Mouse (Mus musculus) heart, postnatal 25 days (tissue): ENCODE results near the gene Atr. TPM values are rescaled to one million over a fixed set of nuclear protein-coding genes. Genes with fewer than 3 reads are reported as not detected.
A peak's percentile ranks its signal among the peaks of the same experiment; 100 is the strongest.
"Not testable (repeated sequence)": the region's sequence is repeated elsewhere in the genome, so short reads cannot be mapped to it uniquely, and the experiment has no call there.

Experiments used
- DNase-seq: peaks from one replicate; pipeline ENCODE4 v3.0.0; 2022; ENCODE audit warnings: low spot score
- intact Hi-C: fragments of 180-260 bp; cut with DNase I; formaldehyde crosslinking; loops from one replicate; pipeline ENCODE4 v1.15.1; 2025
- total RNA-seq, 2 experiments: library from RNA; stranded (reverse); gene quantifications; 2 replicates each; pipeline ENCODE4 v1.2.3; 2021

The Atr gene
- total RNA-seq, 2 experiments from 2014 or later, result 7.0 to 7.2 TPM

DNA sequence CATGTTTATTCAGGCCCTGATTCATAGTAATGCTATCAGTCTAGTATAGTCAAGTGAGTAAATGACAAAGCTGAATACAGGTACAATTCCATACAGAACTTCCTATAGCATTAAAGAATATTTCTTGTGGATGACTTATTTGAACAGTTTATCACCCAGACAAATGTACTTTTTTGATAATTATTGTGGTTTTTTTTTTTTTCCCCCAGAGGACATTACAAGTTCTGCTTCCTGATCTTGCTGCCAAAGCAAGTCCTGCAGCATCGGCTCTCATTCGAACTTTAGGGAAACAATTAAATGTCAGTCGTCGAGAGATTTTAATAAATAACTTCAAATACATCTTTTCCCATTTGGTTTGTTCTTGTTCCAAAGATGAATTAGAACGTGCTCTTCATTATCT lies 20.8 kb downstream of the Atr start:
- intact Hi-C loops, result no loop called here
- DNase-seq, result no peak

GRCm38 (mm10) chr9:95882751-95883150 lies 25.4 kb downstream of the Atr start:
- intact Hi-C loops, result no loop called here
- no peak for DNase-seq

GRCm38 (mm10) chr9:95897392-95897791 lies 40.0 kb downstream of the Atr start:
- intact Hi-C loops, result no loop called here
- DNase-seq, result no peak

DNA sequence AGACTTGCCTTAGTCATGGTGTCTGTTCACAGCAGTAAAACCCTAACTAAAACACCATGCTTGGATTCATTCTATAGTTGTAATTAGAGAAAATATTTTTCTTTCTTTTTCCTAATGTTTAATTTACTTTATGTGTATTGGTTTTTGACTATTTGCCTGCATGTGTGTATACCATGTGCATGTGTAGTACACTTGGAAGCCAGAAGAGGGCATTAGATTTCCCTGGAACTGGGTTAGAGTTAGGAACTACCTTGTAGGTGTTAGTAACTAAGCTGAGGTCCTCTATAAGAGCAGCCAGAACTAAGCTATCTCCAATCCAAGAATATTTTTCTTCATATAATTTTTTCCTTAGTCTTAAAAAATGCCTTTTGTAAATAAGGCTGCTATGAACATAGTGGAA lies 75.5 kb downstream of the Atr start:
- DNase-seq, result no peak
- intact Hi-C loops, result no loop called here

DNA sequence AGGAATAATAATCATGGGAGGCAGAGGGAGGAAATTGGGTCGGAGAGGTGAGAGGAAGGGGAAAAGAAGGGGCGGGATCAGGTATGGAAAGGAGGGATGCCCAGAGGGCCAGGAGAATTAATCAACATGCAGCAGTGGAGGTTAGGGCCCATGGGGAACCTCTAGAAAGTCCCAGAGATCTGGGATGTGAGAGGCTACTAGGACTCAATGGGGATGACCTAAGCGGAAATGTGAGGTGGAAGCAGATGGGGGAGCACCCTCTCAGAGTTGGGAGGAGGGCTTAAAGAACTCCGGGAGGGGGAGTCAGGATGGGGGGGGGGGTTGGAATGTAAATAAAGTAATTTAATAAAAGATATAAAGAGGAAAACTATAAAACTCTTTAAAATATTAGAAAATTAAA lies 96.3 kb downstream of the Atr start:
- DNase-seq, result no peak
- intact Hi-C loops, result loop anchor here (2.0 kb wide), 1 partner anchor 97 kb away; the partner anchor contains the start of gene Atr

- no peak for DNase-seq
- intact Hi-C loops, result loop anchor here (2.0 kb wide), 1 partner anchor 97 kb away; the partner anchor contains the start of gene Atr
These were observed 96.8 kb downstream of the Atr start for GRCm38 (mm10) chr9:95954226-95954584.

DNA sequence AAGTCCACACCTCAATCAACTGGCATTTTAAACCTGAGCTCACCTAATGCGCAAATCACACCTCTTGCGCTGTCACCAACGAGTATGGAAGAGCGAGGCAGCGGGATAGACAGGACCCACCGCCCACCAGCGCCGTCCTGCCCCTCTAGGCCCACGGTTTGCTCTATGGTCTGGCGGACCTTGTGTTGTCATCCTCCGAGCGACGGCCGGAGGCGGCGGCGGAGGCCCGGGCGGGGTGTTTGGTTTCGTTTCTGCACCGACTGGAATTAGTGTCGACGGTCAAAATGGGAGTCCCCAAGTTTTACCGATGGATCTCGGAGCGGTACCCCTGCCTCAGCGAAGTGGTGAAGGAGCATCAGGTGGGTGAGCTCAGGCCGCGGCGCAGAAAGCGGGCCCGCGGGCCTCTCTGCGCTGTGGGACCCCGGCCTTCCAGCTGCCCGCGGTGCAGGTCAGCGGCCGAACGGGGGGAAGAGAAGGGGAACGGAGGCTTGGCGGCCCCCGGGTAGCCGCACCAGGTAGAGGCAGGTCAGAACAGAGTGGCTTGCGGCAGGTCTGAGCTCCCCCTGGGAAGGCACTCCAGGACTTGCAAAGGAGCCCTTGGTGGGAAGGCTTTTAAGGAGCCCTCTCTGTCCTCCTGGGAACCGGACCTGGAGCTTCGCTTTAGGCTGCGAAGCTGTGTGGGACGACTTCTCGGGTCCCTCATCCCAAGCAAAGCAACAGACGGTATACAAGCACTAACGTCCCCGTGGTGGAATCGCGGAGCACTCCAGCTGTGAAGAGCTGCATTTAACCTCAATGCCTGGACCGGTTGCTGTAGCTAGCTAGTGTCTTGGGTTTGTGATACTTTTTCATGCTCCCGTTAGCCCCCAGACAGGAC lies 97.4 kb downstream of the Atr start, which contains the start of gene Xrn1:
TSS of gene Xrn1 (plus strand) at position 176 of the 877 bp plus-strand sequence.
- DNase-seq, result peak; percentile 80
- intact Hi-C loops, result loop anchor here (2.0 to 5.0 kb wide), 3 partner anchors 98 to 443 kb away; partner anchors contain the start of genes Atr, Gk5 and U2surp

GRCm38 (mm10) chr9:95957611-95958010 lies 100.2 kb downstream of the Atr start:
- intact Hi-C loops, result loop anchor here (5.0 kb wide), 2 partner anchors 160 to 445 kb away; partner anchors contain the start of genes Gk5 and U2surp
- no peak for DNase-seq

GRCm38 (mm10) chr9:95958041-95958730 lies 100.8 kb downstream of the Atr start:
- intact Hi-C loops, result loop anchor here (5.0 kb wide), 2 partner anchors 159 to 446 kb away; partner anchors contain the start of genes Gk5 and U2surp
- no peak for DNase-seq

DNA sequence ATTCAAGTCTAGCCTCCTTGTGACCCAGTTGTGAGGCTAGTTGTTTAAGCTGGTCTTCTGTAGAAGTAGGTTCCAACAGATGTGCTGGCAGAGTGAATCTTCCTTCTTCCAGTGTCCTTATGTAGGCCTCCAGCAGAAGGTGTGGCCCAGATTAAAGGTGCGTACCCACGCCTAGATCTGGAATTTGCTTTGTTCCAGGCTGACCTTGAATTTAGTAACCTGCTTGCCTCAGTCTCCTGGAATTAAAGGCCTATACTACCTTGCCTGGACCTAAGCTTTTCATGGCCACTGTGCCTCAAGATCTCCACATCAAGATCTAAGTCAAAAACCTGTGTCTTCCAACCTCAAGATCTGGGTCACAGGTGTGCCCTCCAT lies 101.3 kb downstream of the Atr start:
- intact Hi-C loops, result loop anchor here (5.0 kb wide), 2 partner anchors 159 to 446 kb away; partner anchors contain the start of genes Gk5 and U2surp
- DNase-seq, result not testable (repeated sequence)

- no peak for DNase-seq
- intact Hi-C loops, result loop anchor here (5.0 kb wide), 2 partner anchors 158 to 447 kb away; partner anchors contain the start of genes Gk5 and U2surp
These were observed 101.8 kb downstream of the Atr start for GRCm38 (mm10) chr9:95959246-95959645.

DNA sequence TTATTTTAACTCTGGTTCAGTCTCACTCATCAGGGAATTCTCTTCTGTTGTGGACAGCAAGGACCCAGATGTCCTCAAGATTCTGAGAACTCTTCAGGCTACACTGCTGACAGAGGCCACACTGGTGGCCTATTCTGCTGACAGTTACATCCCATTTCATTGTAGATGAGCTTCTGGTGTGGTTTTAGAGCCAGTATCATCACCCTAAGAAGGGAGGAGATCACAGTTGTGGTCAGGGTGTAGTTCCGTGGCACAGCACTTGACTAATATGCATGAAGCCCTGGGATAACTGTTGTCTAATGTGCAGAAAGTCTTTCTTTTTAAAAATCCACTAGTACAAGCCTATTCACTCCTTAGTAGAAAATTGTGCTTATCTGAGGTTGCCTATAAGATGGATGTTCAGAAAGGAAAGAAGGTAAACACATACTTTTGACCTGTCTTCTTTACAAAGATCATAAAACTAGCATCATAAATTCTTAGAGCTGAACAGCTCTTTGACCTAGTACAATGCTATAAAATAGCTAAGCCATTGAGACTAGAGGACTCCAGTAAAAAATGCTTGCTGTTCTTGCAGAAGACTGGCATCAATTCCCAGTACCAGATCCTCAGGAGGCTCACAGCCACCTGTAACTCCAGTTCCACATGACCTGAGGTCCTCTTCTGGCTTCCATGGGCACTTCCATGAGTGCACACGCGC lies 102.5 kb downstream of the Atr start:
- intact Hi-C loops, result loop anchor here (5.0 kb wide), 2 partner anchors 157 to 448 kb away; partner anchors contain the start of genes Gk5 and U2surp
- DNase-seq, result no peak

GRCm38 (mm10) chr9:95961058-95961457 lies 103.7 kb downstream of the Atr start:
- DNase-seq, result no peak
- intact Hi-C loops, result no loop called here

- DNase-seq, result no peak
- intact Hi-C loops, result no loop called here
These were observed 106.6 kb downstream of the Atr start for GRCm38 (mm10) chr9:95964037-95964436.

GRCm38 (mm10) chr9:95978279-95978678 lies 120.9 kb downstream of the Atr start:
- no peak for DNase-seq
- intact Hi-C loops, result no loop called here

DNA sequence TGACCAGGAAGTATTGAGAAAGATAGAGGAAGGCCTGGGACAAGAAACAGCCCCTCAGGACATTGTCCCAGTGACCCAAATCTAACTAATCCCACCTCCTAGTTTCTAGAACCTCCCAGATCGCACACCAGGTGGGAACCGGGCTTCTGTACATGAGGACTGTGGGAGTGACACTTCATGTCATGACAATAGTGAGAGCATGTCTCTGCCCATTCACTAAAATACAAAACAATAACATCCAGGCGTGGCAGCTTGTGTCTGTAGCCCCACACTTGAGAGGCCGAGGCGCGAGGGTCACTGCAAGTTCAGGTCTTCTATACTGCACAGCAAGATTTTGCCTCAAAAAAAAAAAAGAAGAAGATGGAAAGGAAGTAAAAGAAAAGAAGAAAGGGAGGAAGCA lies 122.5 kb downstream of the Atr start:
- no peak for DNase-seq
- intact Hi-C loops, result no loop called here

DNA sequence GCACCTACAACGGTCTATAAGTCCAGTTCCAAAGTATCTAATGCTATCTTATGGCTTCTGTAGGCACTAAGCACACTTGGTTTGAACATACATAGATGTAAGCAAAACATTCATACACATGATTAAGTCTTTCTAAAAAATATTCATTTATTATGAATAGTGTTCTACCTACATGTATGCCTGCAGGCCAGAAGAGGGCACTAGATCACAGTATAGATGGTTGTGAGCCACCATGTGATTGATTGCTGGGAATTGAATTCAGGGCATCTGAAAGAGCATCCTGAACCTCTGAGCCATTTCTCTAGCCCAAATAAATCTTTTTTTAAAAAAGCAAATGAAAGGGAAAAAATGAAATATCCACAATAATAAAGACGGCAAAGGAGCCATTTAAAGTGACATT lies 134.9 kb downstream of the Atr start:
- intact Hi-C loops, result no loop called here
- no peak for DNase-seq
